8 mouse cellular contexts compared by ENCODE assay signal in the genomic region with DNA sequence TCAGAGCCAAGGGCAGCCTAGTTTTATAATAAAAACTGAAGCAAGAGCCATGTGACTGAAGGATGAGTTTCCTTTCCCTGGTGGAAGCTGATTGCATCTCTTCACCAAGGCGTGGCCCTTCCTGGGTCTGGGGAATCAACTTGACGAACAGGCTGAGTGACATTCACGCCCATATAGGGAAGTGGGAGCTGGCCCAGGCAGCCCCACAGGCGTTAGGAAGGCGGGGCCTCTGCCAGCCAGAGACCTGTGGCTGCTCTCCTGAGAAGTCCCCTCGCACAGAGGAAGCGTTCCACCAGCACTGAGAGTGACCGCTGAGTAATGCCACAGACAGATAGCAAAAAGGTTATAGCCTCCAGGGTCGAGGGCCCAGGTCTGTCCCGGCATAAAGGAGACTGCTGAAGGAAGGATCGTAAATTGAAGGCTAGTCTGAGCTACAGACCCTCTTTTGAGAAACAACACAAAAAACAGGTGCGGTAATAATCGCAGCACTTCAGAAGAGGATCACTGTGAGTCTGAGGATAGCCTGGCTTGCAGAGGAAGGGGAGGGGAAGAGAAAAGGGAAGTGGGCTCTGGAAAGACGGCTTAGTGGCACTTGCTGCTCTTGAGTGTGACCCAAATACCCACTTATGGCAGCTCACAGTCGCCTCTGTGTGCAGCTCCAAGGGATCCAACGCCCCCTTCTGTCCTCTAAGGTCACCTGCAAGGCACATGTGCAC. TPM values are rescaled to one million over a fixed set of nuclear protein-coding genes. Genes with fewer than 3 reads are reported as not detected.
DNase-seq lines count a peak whose midpoint lies in the region; ATAC-seq and TF ChIP-seq lines count a peak whose summit lies in the region.

No protein-coding gene starts in this region.

- peak overlapping the region; percentile 16 for H3K4me3 ChIP-seq in intestine, embryonic 14.5 days (ENCODE audit: low read depth, low read length)
- peak overlapping the region; percentile 39 for H3K4me3 ChIP-seq in liver, postnatal 0 days (ENCODE audit: low read depth, low read length)
- 0 out of 2 replicates have a peak overlapping the region, but pooled peaks have one; percentile 0 for H3K4me3 ChIP-seq in neural tube, embryonic 12.5 days

- peak; percentile 15 for DNase-seq in left cerebral cortex, postnatal 4 days
- DNase-seq in left cerebral cortex, adult 18-20 months (ENCODE audit: low spot score in 2 of 2) = no peak
- DNase-seq in cerebellum, postnatal 14 days = peak; percentile 41 to 51
- DNase-seq in gastrocnemius, postnatal 25 days = peak; percentile 48
- peak; percentile 81 for DNase-seq in intestine, embryonic 14.5 days (ENCODE audit: low spot score)
- peak; percentile 76 for DNase-seq in liver, postnatal 0 days
- DNase-seq in thymus, postnatal 14 days = peak; percentile 61

- peak; percentile 81 for TF ChIP-seq CTCF in liver, postnatal 0 days (IDR thresholded peaks at IDR 0.05; ENCODE audit: low read depth)

- H3K27me3 ChIP-seq in intestine, embryonic 14.5 days (replicated peaks; ENCODE audit: control insufficient read depth, insufficient read depth, low read length) = no peaks in the 10 kb centered on the region
- H3K27me3 ChIP-seq in liver, postnatal 0 days (ENCODE audit: insufficient read depth, low read length) = no peaks in the 10 kb centered on the region
- H3K27me3 ChIP-seq in neural tube, embryonic 12.5 days (replicated peaks) = no peaks in the 10 kb centered on the region

- ATAC-seq in intestine, embryonic 14.5 days (replicated peaks; ENCODE audit: low FRiP score, low TSS enrichment, low read depth) = peak; percentile 78
- ATAC-seq in liver, postnatal 0 days = peak; percentile 75
- no peak for ATAC-seq in neural tube, embryonic 12.5 days (ENCODE audit: low FRiP score, low read depth)

- intact Hi-C loops in left cerebral cortex, postnatal 4 days (cut with DNase I) = no loop called here

- 2% methylated on average over 16 of the region's 16 CpGs for WGBS in intestine, embryonic 14.5 days
- 3% methylated on average over 16 of the region's 16 CpGs for WGBS in liver, postnatal 0 days (ENCODE audit: insufficient replicate concordance)
- 3% methylated on average over 16 of the region's 16 CpGs for WGBS in neural tube, embryonic 12.5 days

- H3K4me2 ChIP-seq in intestine, embryonic 14.5 days (ENCODE audit: low read length) = peak overlapping the region; percentile 44
- peak overlapping the region; percentile 81 for H3K4me2 ChIP-seq in liver, postnatal 0 days (ENCODE audit: low read depth, low read length)
- peak overlapping the region; percentile 43 for H3K4me2 ChIP-seq in neural tube, embryonic 12.5 days (replicated peaks)

- peak overlapping the region; percentile 22; the same call in 1 of the 2 replicates for H3K9ac ChIP-seq in intestine, embryonic 14.5 days (ENCODE audit: low read length)
- H3K9ac ChIP-seq in liver, postnatal 0 days (replicated peaks) = peak overlapping the region; percentile 54
- H3K9ac ChIP-seq in neural tube, embryonic 12.5 days = no peak overlapping the region

- no peaks in the 10 kb centered on the region for H3K9me3 ChIP-seq in intestine, embryonic 14.5 days (ENCODE audit: control insufficient read depth, low read length)
- no peaks in the 10 kb centered on the region for H3K9me3 ChIP-seq in liver, postnatal 0 days (ENCODE audit: low read length)
- H3K9me3 ChIP-seq in neural tube, embryonic 12.5 days = no peaks in the 10 kb centered on the region

- H3K4me1 ChIP-seq in intestine, embryonic 14.5 days (replicated peaks; ENCODE audit: control insufficient read depth, insufficient read depth, low read length) = peaks cover 8% of the 10 kb centered on the region; the same call in 1 of the 2 replicates
- H3K4me1 ChIP-seq in liver, postnatal 0 days (ENCODE audit: insufficient read depth) = peaks cover 30% of the 10 kb centered on the region
- peaks cover 10% of the 10 kb centered on the region for H3K4me1 ChIP-seq in neural tube, embryonic 12.5 days

- TF ChIP-seq EP300 in liver, postnatal 0 days (IDR thresholded peaks at IDR 0.05; ENCODE audit: low read depth) = 0 out of 2 replicates have a peak, but pooled peaks have one; percentile 21

- peak overlapping the region; percentile 82 for H3K27ac ChIP-seq in intestine, embryonic 14.5 days (ENCODE audit: low read depth)
- H3K27ac ChIP-seq in liver, postnatal 0 days (ENCODE audit: low read depth) = peak overlapping the region; percentile 90
- no peak overlapping the region for H3K27ac ChIP-seq in neural tube, embryonic 12.5 days

- H3K36me3 ChIP-seq in intestine, embryonic 14.5 days (ENCODE audit: control insufficient read depth, insufficient read depth, low read length) = no peaks in the 10 kb centered on the region
- H3K36me3 ChIP-seq in liver, postnatal 0 days (replicated peaks; ENCODE audit: insufficient read depth, low read length) = no peaks in the 10 kb centered on the region
- no peaks in the 10 kb centered on the region for H3K36me3 ChIP-seq in neural tube, embryonic 12.5 days

RNA-seq across cellular contexts. Expression of a gene that starts 5.2 kb away (rescaled TPM):
- total RNA-seq in left cerebral cortex, postnatal 4 days (2021) = 10 to 100 TPM; 41.9 to 44.8 TPM
- total RNA-seq in left cerebral cortex, adult 18-20 months (2021) = 10 to 100 TPM; 28.7 TPM
- total RNA-seq in gastrocnemius, postnatal 25 days (2021) = 10 to 100 TPM; 25.4 to 26.2 TPM
- 51.9 and 57.4 TPM in 2 replicates for polyA plus RNA-seq in intestine, embryonic 14.5 days (2014; fragmentation: Nextera tagmentation; extraction: Ambion mirVana)
- polyA plus RNA-seq in liver, postnatal 0 days (2015; fragmentation: Nextera tagmentation; extraction: Ambion mirVana) = 19.5 and 20.7 TPM in 2 replicates
- 61.3 and 66.9 TPM in 2 replicates for polyA plus RNA-seq in neural tube, embryonic 12.5 days (2016; fragmentation: Nextera tagmentation; extraction: Ambion mirVana)

RNA-seq across cellular contexts. Expression of a gene that starts 41.2 kb away (rescaled TPM):
- total RNA-seq in left cerebral cortex, postnatal 4 days (2021) = 10 to 100 TPM; 87.6 to 88.9 TPM
- total RNA-seq in left cerebral cortex, adult 18-20 months (2021) = 10 to 100 TPM; 67.6 to 69.9 TPM
- total RNA-seq in gastrocnemius, postnatal 25 days (2021) = 10 to 100 TPM; 24.5 to 25.1 TPM
- 46.9 and 54.5 TPM in 2 replicates for polyA plus RNA-seq in intestine, embryonic 14.5 days (2014; fragmentation: Nextera tagmentation; extraction: Ambion mirVana)
- polyA plus RNA-seq in liver, postnatal 0 days (2015; fragmentation: Nextera tagmentation; extraction: Ambion mirVana) = 11.1 and 12.2 TPM in 2 replicates
- 70.4 and 70.9 TPM in 2 replicates for polyA plus RNA-seq in neural tube, embryonic 12.5 days (2016; fragmentation: Nextera tagmentation; extraction: Ambion mirVana)

RNA-seq across cellular contexts. Expression of a gene that starts 41.3 kb away (rescaled TPM):
- 10 to 100 TPM; 48.5 to 52.6 TPM for total RNA-seq in left cerebral cortex, postnatal 4 days (2021)
- total RNA-seq in left cerebral cortex, adult 18-20 months (2021) = 10 to 100 TPM; 46.8 to 47.1 TPM
- total RNA-seq in gastrocnemius, postnatal 25 days (2021) = 10 to 100 TPM; 13.1 to 15.5 TPM
- 34.2 and 34.4 TPM in 2 replicates for polyA plus RNA-seq in intestine, embryonic 14.5 days (2014; fragmentation: Nextera tagmentation; extraction: Ambion mirVana)
- 11.7 and 11.8 TPM in 2 replicates for polyA plus RNA-seq in liver, postnatal 0 days (2015; fragmentation: Nextera tagmentation; extraction: Ambion mirVana)
- 56.4 and 57.0 TPM in 2 replicates for polyA plus RNA-seq in neural tube, embryonic 12.5 days (2016; fragmentation: Nextera tagmentation; extraction: Ambion mirVana)

Comparison
In these comparisons a context has a peak if more than half of its experiments do, and no peak if none do; other contexts are left out.
1. DNase-seq: peak in left cerebral cortex, postnatal 4 days (single experiment), cerebellum, postnatal 14 days (2 of 2), gastrocnemius, postnatal 25 days (single experiment), intestine, embryonic 14.5 days (single experiment), liver, postnatal 0 days (single experiment) and thymus, postnatal 14 days (single experiment); none in left cerebral cortex, adult 18-20 months (0 of 2).
2. Peak in every context shown above with its lines, with median percentiles within 50 percentile points of each other: H3K4me2 ChIP-seq and H3K4me3 ChIP-seq.